Mouse (Mus musculus): ENCODE data around the gene Gm20661. TPM values are rescaled to one million over a fixed set of nuclear protein-coding genes. Genes with fewer than 3 reads are reported as not detected.
A peak's percentile ranks its signal among the peaks of the same experiment; 100 is the strongest.

Gene Gm20661
- polyA plus RNA-seq, 1 experiment = not detected

- Histone ChIP-seq H3K4me3 (ENCODE audit: insufficient read depth, poor library complexity, severe bottlenecking) (no peak overlapping the region), H3K79me2 (ENCODE audit: control insufficient read depth, insufficient read depth) (no peaks in the 10 kb centered on the region), H3ac (ENCODE audit: control insufficient read depth, insufficient read length, low read depth) (no peak overlapping the region), H3K27me3 (ENCODE audit: control insufficient read depth, insufficient read depth, insufficient read length) (no peaks in the 10 kb centered on the region), H3K79me3 (ENCODE audit: low read depth) (no peaks in the 10 kb centered on the region), H3K36me3 (ENCODE audit: control insufficient read depth, insufficient read depth) (peaks cover 47% of the 10 kb centered on the region)
- TF ChIP-seq MYOG (IDR thresholded peaks at IDR 0.05; ENCODE audit: control insufficient read depth, extremely low read depth, insufficient read length) (no peak), CTCF (IDR thresholded peaks at IDR 0.05; ENCODE audit: control insufficient read depth, insufficient read depth, insufficient read length) (no peak), MYOD1 (IDR thresholded peaks at IDR 0.05; ENCODE audit: control insufficient read depth, insufficient read length, low read depth) (no peak), MAX (IDR thresholded peaks at IDR 0.05) (no peak), CEBPB (IDR thresholded peaks at IDR 0.05; ENCODE audit: low read depth) (no peak), USF1 (IDR thresholded peaks at IDR 0.05; ENCODE audit: low read depth) (no peak), FOSL1 (IDR thresholded peaks at IDR 0.05; ENCODE audit: insufficient read depth, low read length, poor library complexity, severe bottlenecking) (no peak)
Measured at GRCm38 (mm10) chr9:107962916-107963315, 19.9 kb upstream of the Gm20661 start.

GRCm38 (mm10) chr9:107963700-107964099 lies 19.2 kb upstream of the Gm20661 start:
- H3K36me3 ChIP-seq (ENCODE audit: control insufficient read depth, insufficient read depth) = peaks cover 44% of the 10 kb centered on the region
- no peaks in the 10 kb centered on the region for H3K79me3 ChIP-seq (ENCODE audit: low read depth)
- H3ac ChIP-seq (ENCODE audit: control insufficient read depth, insufficient read length, low read depth) = no peak overlapping the region
- no peaks in the 10 kb centered on the region for H3K27me3 ChIP-seq (ENCODE audit: control insufficient read depth, insufficient read depth, insufficient read length)
- no peak overlapping the region for H3K4me3 ChIP-seq (ENCODE audit: insufficient read depth, poor library complexity, severe bottlenecking)
- H3K79me2 ChIP-seq (ENCODE audit: control insufficient read depth, insufficient read depth) = no peaks in the 10 kb centered on the region
- TF ChIP-seq USF1 (IDR thresholded peaks at IDR 0.05; ENCODE audit: low read depth) (no peak), FOSL1 (IDR thresholded peaks at IDR 0.05; ENCODE audit: insufficient read depth, low read length, poor library complexity, severe bottlenecking) (no peak), MYOG (IDR thresholded peaks at IDR 0.05; ENCODE audit: control insufficient read depth, extremely low read depth, insufficient read length) (no peak), MYOD1 (IDR thresholded peaks at IDR 0.05; ENCODE audit: control insufficient read depth, insufficient read length, low read depth) (no peak), MAX (IDR thresholded peaks at IDR 0.05) (no peak), CEBPB (IDR thresholded peaks at IDR 0.05; ENCODE audit: low read depth) (no peak), CTCF (IDR thresholded peaks at IDR 0.05; ENCODE audit: control insufficient read depth, insufficient read depth, insufficient read length) (peak; percentile 70)

GRCm38 (mm10) chr9:107964681-107965080 lies 18.2 kb upstream of the Gm20661 start:
- H3K79me2 ChIP-seq (ENCODE audit: control insufficient read depth, insufficient read depth) = no peaks in the 10 kb centered on the region
- H3K27me3 ChIP-seq (ENCODE audit: control insufficient read depth, insufficient read depth, insufficient read length) = no peaks in the 10 kb centered on the region
- peaks cover 39% of the 10 kb centered on the region for H3K36me3 ChIP-seq (ENCODE audit: control insufficient read depth, insufficient read depth)
- no peak overlapping the region for H3ac ChIP-seq (ENCODE audit: control insufficient read depth, insufficient read length, low read depth)
- TF ChIP-seq CTCF (IDR thresholded peaks at IDR 0.05; ENCODE audit: control insufficient read depth, insufficient read depth, insufficient read length) (no peak), MYOD1 (IDR thresholded peaks at IDR 0.05; ENCODE audit: control insufficient read depth, insufficient read length, low read depth) (no peak), MYOG (IDR thresholded peaks at IDR 0.05; ENCODE audit: control insufficient read depth, extremely low read depth, insufficient read length) (no peak), MAX (IDR thresholded peaks at IDR 0.05) (no peak), USF1 (IDR thresholded peaks at IDR 0.05; ENCODE audit: low read depth) (no peak), FOSL1 (IDR thresholded peaks at IDR 0.05; ENCODE audit: insufficient read depth, low read length, poor library complexity, severe bottlenecking) (no peak), CEBPB (IDR thresholded peaks at IDR 0.05; ENCODE audit: low read depth) (no peak)
- H3K79me3 ChIP-seq (ENCODE audit: low read depth) = no peaks in the 10 kb centered on the region
- H3K4me3 ChIP-seq (ENCODE audit: insufficient read depth, poor library complexity, severe bottlenecking) = no peak overlapping the region

- Histone ChIP-seq H3K79me2 (ENCODE audit: control insufficient read depth, insufficient read depth) (no peaks in the 10 kb centered on the region), H3K27me3 (ENCODE audit: control insufficient read depth, insufficient read depth, insufficient read length) (no peaks in the 10 kb centered on the region), H3ac (ENCODE audit: control insufficient read depth, insufficient read length, low read depth) (no peak overlapping the region), H3K79me3 (ENCODE audit: low read depth) (no peaks in the 10 kb centered on the region), H3K4me3 (ENCODE audit: insufficient read depth, poor library complexity, severe bottlenecking) (no peak overlapping the region), H3K36me3 (ENCODE audit: control insufficient read depth, insufficient read depth) (peaks cover 39% of the 10 kb centered on the region)
- TF ChIP-seq USF1 (IDR thresholded peaks at IDR 0.05; ENCODE audit: low read depth) (no peak), MAX (IDR thresholded peaks at IDR 0.05) (no peak), MYOD1 (IDR thresholded peaks at IDR 0.05; ENCODE audit: control insufficient read depth, insufficient read length, low read depth) (no peak), FOSL1 (IDR thresholded peaks at IDR 0.05; ENCODE audit: insufficient read depth, low read length, poor library complexity, severe bottlenecking) (no peak), CTCF (IDR thresholded peaks at IDR 0.05; ENCODE audit: control insufficient read depth, insufficient read depth, insufficient read length) (no peak), CEBPB (IDR thresholded peaks at IDR 0.05; ENCODE audit: low read depth) (no peak), MYOG (IDR thresholded peaks at IDR 0.05; ENCODE audit: control insufficient read depth, extremely low read depth, insufficient read length) (no peak)
Measured at GRCm38 (mm10) chr9:107966676-107967075, 16.2 kb upstream of the Gm20661 start.

GRCm38 (mm10) chr9:107967437-107967836 lies 15.4 kb upstream of the Gm20661 start:
- Histone ChIP-seq H3K27me3 (ENCODE audit: control insufficient read depth, insufficient read depth, insufficient read length) (no peaks in the 10 kb centered on the region), H3K36me3 (ENCODE audit: control insufficient read depth, insufficient read depth) (peaks cover 32% of the 10 kb centered on the region), H3K79me3 (ENCODE audit: low read depth) (no peaks in the 10 kb centered on the region), H3K79me2 (ENCODE audit: control insufficient read depth, insufficient read depth) (no peaks in the 10 kb centered on the region), H3ac (ENCODE audit: control insufficient read depth, insufficient read length, low read depth) (no peak overlapping the region), H3K4me3 (ENCODE audit: insufficient read depth, poor library complexity, severe bottlenecking) (no peak overlapping the region)
- TF ChIP-seq CEBPB (IDR thresholded peaks at IDR 0.05; ENCODE audit: low read depth) (no peak), CTCF (IDR thresholded peaks at IDR 0.05; ENCODE audit: control insufficient read depth, insufficient read depth, insufficient read length) (no peak), MYOD1 (IDR thresholded peaks at IDR 0.05; ENCODE audit: control insufficient read depth, insufficient read length, low read depth) (no peak), FOSL1 (IDR thresholded peaks at IDR 0.05; ENCODE audit: insufficient read depth, low read length, poor library complexity, severe bottlenecking) (no peak), MAX (IDR thresholded peaks at IDR 0.05) (no peak), MYOG (IDR thresholded peaks at IDR 0.05; ENCODE audit: control insufficient read depth, extremely low read depth, insufficient read length) (no peak), USF1 (IDR thresholded peaks at IDR 0.05; ENCODE audit: low read depth) (no peak)

- no peak for TF ChIP-seq CEBPB (IDR thresholded peaks at IDR 0.05; ENCODE audit: low read depth)
- no peak for TF ChIP-seq USF1 (IDR thresholded peaks at IDR 0.05; ENCODE audit: low read depth)
- TF ChIP-seq CTCF (IDR thresholded peaks at IDR 0.05; ENCODE audit: control insufficient read depth, insufficient read depth, insufficient read length) = no peak
- TF ChIP-seq MYOG (IDR thresholded peaks at IDR 0.05; ENCODE audit: control insufficient read depth, extremely low read depth, insufficient read length) = no peak
- no peak for TF ChIP-seq MYOD1 (IDR thresholded peaks at IDR 0.05; ENCODE audit: control insufficient read depth, insufficient read length, low read depth)
- no peak for TF ChIP-seq MAX (IDR thresholded peaks at IDR 0.05)
- no peak for TF ChIP-seq FOSL1 (IDR thresholded peaks at IDR 0.05; ENCODE audit: insufficient read depth, low read length, poor library complexity, severe bottlenecking)
Measured at GRCm38 (mm10) chr9:107968531-107968930, 14.3 kb upstream of the Gm20661 start.

More at GRCm38 (mm10) chr9:107968531-107968930, 14.3 kb upstream of the Gm20661 start:
- Histone ChIP-seq H3K79me3 (ENCODE audit: low read depth) (no peaks in the 10 kb centered on the region), H3K79me2 (ENCODE audit: control insufficient read depth, insufficient read depth) (no peaks in the 10 kb centered on the region), H3K36me3 (ENCODE audit: control insufficient read depth, insufficient read depth) (peaks cover 22% of the 10 kb centered on the region), H3K27me3 (ENCODE audit: control insufficient read depth, insufficient read depth, insufficient read length) (no peaks in the 10 kb centered on the region), H3K4me3 (ENCODE audit: insufficient read depth, poor library complexity, severe bottlenecking) (no peak overlapping the region), H3ac (ENCODE audit: control insufficient read depth, insufficient read length, low read depth) (no peak overlapping the region)
